Mouse (Mus musculus): ENCODE data around the gene Cybc1. TPM values are rescaled to one million over a fixed set of nuclear protein-coding genes. Genes with fewer than 3 reads are reported as not detected.

Gene Cybc1
- 37.0 and 41.2 TPM in 2 replicates for polyA plus RNA-seq (2015; fragmentation: Nextera tagmentation; extraction: Ambion mirVana)

- peaks cover 30% of the 10 kb centered on the region for H3K36me3 ChIP-seq (ENCODE audit: poor library complexity, severe bottlenecking)
- 0 out of 2 replicates have a peak within 1 kb of the TSS, but pooled peaks have one; percentile 37 for H3K27ac ChIP-seq
- WGBS, result under 1% methylated on average over 23 of the region's 23 CpGs
- no peaks in the 10 kb centered on the region for H3K27me3 ChIP-seq
- ATAC-seq, result peak; percentile 91
- peaks cover 20% of the 10 kb centered on the region for H3K4me1 ChIP-seq
- H3K4me2 ChIP-seq, result peak within 1 kb of the TSS; percentile 86
- no peaks in the 10 kb centered on the region for H3K9me3 ChIP-seq (replicated peaks)
- H3K9ac ChIP-seq, result peak within 1 kb of the TSS; percentile 76
- H3K4me3 ChIP-seq, result peak within 1 kb of the TSS; percentile 76
Observed at GRCm38 (mm10) chr11:121229018-121229439, at the start of gene Cybc1. Gene Cybc1 (minus strand): TSS chr11:121229322.

- no peak for ATAC-seq
- no peak overlapping the region for H3K9ac ChIP-seq
- no peaks in the 10 kb centered on the region for H3K27me3 ChIP-seq
- H3K27ac ChIP-seq, result no peak overlapping the region
- peaks cover 21% of the 10 kb centered on the region for H3K36me3 ChIP-seq (ENCODE audit: poor library complexity, severe bottlenecking)
- H3K9me3 ChIP-seq (replicated peaks), result no peaks in the 10 kb centered on the region
- H3K4me2 ChIP-seq, result no peak overlapping the region
- 91% methylated on average over 3 of the region's 3 CpGs for WGBS
- H3K4me3 ChIP-seq, result no peak overlapping the region
- H3K4me1 ChIP-seq, result peaks cover 3% of the 10 kb centered on the region; the same call in 1 of the 2 replicates
Observed at GRCm38 (mm10) chr11:121278011-121278410, 48.9 kb upstream of the Cybc1 start.

DNA sequence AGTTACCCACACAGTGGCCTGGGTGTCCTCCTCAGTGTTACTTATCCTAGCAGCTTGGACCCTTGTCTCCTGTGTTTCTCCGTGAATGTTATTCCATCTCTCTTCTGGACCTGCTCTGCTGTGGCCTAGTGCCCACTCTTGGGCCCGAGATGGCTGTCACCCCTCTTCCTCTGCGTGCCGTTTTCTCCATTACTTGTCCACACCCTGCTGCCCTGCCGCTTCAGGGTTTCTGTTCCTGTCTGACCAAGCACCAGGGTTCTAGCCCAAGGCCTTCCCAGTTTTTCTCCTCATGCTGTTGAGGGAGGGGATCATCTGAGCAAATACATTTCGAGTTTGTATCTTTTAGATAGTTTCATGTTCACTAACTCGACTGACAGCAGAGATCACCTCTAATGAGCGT, 48.4 kb upstream of the Cybc1 start:
- Histone ChIP-seq H3K36me3 (ENCODE audit: poor library complexity, severe bottlenecking) (peaks cover 23% of the 10 kb centered on the region), H3K27ac (no peak overlapping the region), H3K9ac (no peak overlapping the region), H3K27me3 (no peaks in the 10 kb centered on the region), H3K4me3 (no peak overlapping the region), H3K4me1 (peaks cover 3% of the 10 kb centered on the region; the same call in 1 of the 2 replicates), H3K4me2 (no peak overlapping the region), H3K9me3 (replicated peaks) (no peaks in the 10 kb centered on the region)
- ATAC-seq, result no peak
- WGBS, result 95% methylated on average over 8 of the region's 8 CpGs

GRCm38 (mm10) chr11:121261074-121261473, 32.0 kb upstream of the Cybc1 start:
- H3K9me3 ChIP-seq (replicated peaks), result no peaks in the 10 kb centered on the region
- no peaks in the 10 kb centered on the region for H3K27me3 ChIP-seq
- no peak overlapping the region for H3K27ac ChIP-seq
- peak overlapping the region; percentile 100 for H3K4me3 ChIP-seq
- no peak for ATAC-seq
- peaks cover 22% of the 10 kb centered on the region for H3K4me1 ChIP-seq
- WGBS, result 45% methylated on average over 2 of the region's 2 CpGs
- H3K9ac ChIP-seq, result peak overlapping the region; percentile 99
- peak overlapping the region; percentile 97 for H3K4me2 ChIP-seq
- peaks cover 44% of the 10 kb centered on the region for H3K36me3 ChIP-seq (ENCODE audit: poor library complexity, severe bottlenecking)

GRCm38 (mm10) chr11:121260211-121260906, 31.2 kb upstream of the Cybc1 start:
- under 1% methylated on average over 58 of the region's 60 CpGs for WGBS

DNA sequence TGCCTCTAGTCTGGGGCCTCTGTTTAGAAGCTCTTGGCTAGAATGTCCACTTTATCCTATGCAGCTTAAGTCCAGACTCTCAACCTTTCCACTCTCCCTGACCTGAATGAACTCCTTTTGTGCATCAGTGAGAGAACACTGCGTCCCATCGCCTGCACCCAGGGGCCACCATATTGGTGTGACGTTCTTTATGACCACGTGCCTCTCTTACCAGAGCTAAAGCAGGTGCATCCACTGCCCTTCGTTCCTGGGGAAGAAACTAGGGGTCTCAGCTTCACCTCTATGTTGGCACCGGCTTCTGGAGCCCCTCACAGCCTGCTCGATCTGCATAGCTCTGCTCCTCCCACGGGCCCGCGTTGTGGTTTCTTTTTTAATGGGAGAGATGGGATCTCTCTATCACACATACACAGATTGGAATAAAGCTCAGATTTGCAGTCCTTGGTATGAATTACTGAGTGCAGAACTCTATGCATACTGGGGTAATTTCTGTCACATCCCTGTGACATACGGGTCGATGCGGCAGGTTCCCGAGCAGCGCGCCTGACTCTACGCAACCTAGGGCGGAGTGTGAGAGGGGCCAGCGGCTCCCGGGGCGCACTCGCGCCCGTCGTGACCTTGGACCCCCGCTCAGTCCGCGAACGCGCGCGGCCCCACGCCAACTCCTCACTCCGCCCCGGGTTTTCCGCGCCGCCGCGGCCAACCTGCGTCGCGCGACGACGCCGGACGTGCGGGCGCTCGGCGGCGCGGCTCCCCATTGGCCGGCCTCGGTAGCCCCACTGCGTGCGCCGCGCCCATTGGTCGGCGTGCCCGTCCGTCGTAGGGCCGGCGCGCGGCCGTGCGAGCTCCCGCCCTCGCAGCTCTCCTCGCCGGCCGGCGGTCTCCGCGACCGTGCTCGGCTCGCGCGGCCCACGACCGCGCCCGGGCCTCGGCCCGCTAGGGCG, 30.3 kb upstream of the Cybc1 start, which contains the start of gene Foxk2:
Gene Foxk2, plus strand, starts transcription at position 831 of the 941 bp plus-strand sequence.
- peak within 1 kb of the TSS; percentile 99 for H3K9ac ChIP-seq
- ATAC-seq, result peak; percentile 99
- H3K27ac ChIP-seq, result peak within 1 kb of the TSS; percentile 91
- no peaks in the 10 kb centered on the region for H3K27me3 ChIP-seq
- H3K4me1 ChIP-seq, result peaks cover 22% of the 10 kb centered on the region
- no peaks in the 10 kb centered on the region for H3K9me3 ChIP-seq (replicated peaks)
- H3K4me2 ChIP-seq, result peak within 1 kb of the TSS; percentile 97
- WGBS, result under 1% methylated on average over 90 of the region's 91 CpGs
- H3K36me3 ChIP-seq (ENCODE audit: poor library complexity, severe bottlenecking), result peaks cover 45% of the 10 kb centered on the region
- H3K4me3 ChIP-seq, result peak within 1 kb of the TSS; percentile 100

More at GRCm38 (mm10) chr11:121260211-121260906, 31.2 kb upstream of the Cybc1 start:
- 0 out of 2 replicates have a peak, but pooled peaks have one; percentile 1 for ATAC-seq
- H3K9me3 ChIP-seq (replicated peaks), result no peaks in the 10 kb centered on the region
- H3K27ac ChIP-seq, result peak overlapping the region; percentile 57
- peaks cover 44% of the 10 kb centered on the region for H3K36me3 ChIP-seq (ENCODE audit: poor library complexity, severe bottlenecking)
- H3K4me3 ChIP-seq, result peak overlapping the region; percentile 100
- peaks cover 22% of the 10 kb centered on the region for H3K4me1 ChIP-seq
- peak overlapping the region; percentile 97 for H3K4me2 ChIP-seq
- peak overlapping the region; percentile 99 for H3K9ac ChIP-seq
- no peaks in the 10 kb centered on the region for H3K27me3 ChIP-seq

GRCm38 (mm10) chr11:121250196-121250595, 21.1 kb upstream of the Cybc1 start:
- WGBS, result 92% methylated on average over 8 of the region's 8 CpGs
- no peaks in the 10 kb centered on the region for H3K27me3 ChIP-seq
- no peak overlapping the region for H3K4me2 ChIP-seq
- H3K27ac ChIP-seq, result no peak overlapping the region
- H3K36me3 ChIP-seq (ENCODE audit: poor library complexity, severe bottlenecking), result peaks cover 98% of the 10 kb centered on the region
- H3K9me3 ChIP-seq (replicated peaks), result no peaks in the 10 kb centered on the region
- H3K9ac ChIP-seq, result no peak overlapping the region
- no peak overlapping the region for H3K4me3 ChIP-seq
- ATAC-seq, result no peak
- no peaks in the 10 kb centered on the region for H3K4me1 ChIP-seq

- Histone ChIP-seq H3K4me1 (peaks cover 36% of the 10 kb centered on the region), H3K4me2 (no peak overlapping the region)
Observed at GRCm38 (mm10) chr11:121239669-121240068, 10.5 kb upstream of the Cybc1 start.

GRCm38 (mm10) chr11:121237345-121238128, 8.4 kb upstream of the Cybc1 start:
- peaks cover 32% of the 10 kb centered on the region for H3K36me3 ChIP-seq (ENCODE audit: poor library complexity, severe bottlenecking)
- H3K27me3 ChIP-seq, result no peaks in the 10 kb centered on the region
- peaks cover 36% of the 10 kb centered on the region for H3K4me1 ChIP-seq
- no peaks in the 10 kb centered on the region for H3K9me3 ChIP-seq (replicated peaks)
- no peak for ATAC-seq
- peak overlapping the region; percentile 100 for H3K27ac ChIP-seq
- peak overlapping the region; percentile 67 for H3K4me2 ChIP-seq
- WGBS, result 6% methylated on average over 28 of the region's 28 CpGs
- peak overlapping the region; percentile 75 for H3K4me3 ChIP-seq
- H3K9ac ChIP-seq, result peak overlapping the region; percentile 90

More at GRCm38 (mm10) chr11:121239669-121240068, 10.5 kb upstream of the Cybc1 start:
- Histone ChIP-seq H3K9ac (no peak overlapping the region), H3K4me3 (no peak overlapping the region), H3K27me3 (no peaks in the 10 kb centered on the region), H3K27ac (no peak overlapping the region), H3K9me3 (replicated peaks) (no peaks in the 10 kb centered on the region), H3K36me3 (ENCODE audit: poor library complexity, severe bottlenecking) (peaks cover 52% of the 10 kb centered on the region)
- no peak for ATAC-seq
- 96% methylated on average over 2 of the region's 2 CpGs for WGBS

GRCm38 (mm10) chr11:121236564-121237344, 7.6 kb upstream of the Cybc1 start, which contains the start of gene Narf:
Gene Narf (plus strand): TSS chr11:121237253.
- Histone ChIP-seq H3K9me3 (replicated peaks) (no peaks in the 10 kb centered on the region), H3K4me2 (peak within 1 kb of the TSS; percentile 67), H3K36me3 (ENCODE audit: poor library complexity, severe bottlenecking) (peaks cover 24% of the 10 kb centered on the region), H3K27me3 (no peaks in the 10 kb centered on the region), H3K4me1 (peaks cover 36% of the 10 kb centered on the region), H3K4me3 (peak within 1 kb of the TSS; percentile 75), H3K27ac (peak within 1 kb of the TSS; percentile 100), H3K9ac (peak within 1 kb of the TSS; percentile 90)
- under 1% methylated on average over 50 of the region's 50 CpGs for WGBS
- peak; percentile 100 for ATAC-seq
